Mouse (Mus musculus) stomach, embryonic 14.5 days (tissue): ENCODE measurements around the gene Sbds. TPM values are rescaled to one million over a fixed set of nuclear protein-coding genes. Genes with fewer than 3 reads are reported as not detected.

Experiments used
- ATAC-seq: fragments of 200-750 bp; cut with Nextera tagmentation; 2 replicates; pipeline ENCODE4 v1.8.0; 2017; ENCODE audit warnings: low read depth, moderate TSS enrichment; ENCODE audit not compliant: insufficient number of reproducible peaks, insufficient read depth, low FRiP score
- H3K27ac ChIP-seq: fragments of 300-500 bp; sonication (generic); 2 replicates; pipeline ENCODE4 v1.5.1; 2014; ENCODE audit warnings: mild to moderate bottlenecking, low read length, moderate library complexity, mixed read lengths
- H3K27me3 ChIP-seq: fragments of 300-500 bp; sonication (generic); 2 replicates; pipeline ENCODE4 v1.6.1; 2014; ENCODE audit warnings: low read length, control low read depth, mixed read lengths; ENCODE audit not compliant: control insufficient read depth, insufficient read depth
- H3K36me3 ChIP-seq: fragments of 300-500 bp; sonication (generic); 2 replicates; pipeline ENCODE4 v1.6.1; 2014; ENCODE audit warnings: mild to moderate bottlenecking, control low read depth, low read length, moderate library complexity, mixed read lengths; ENCODE audit not compliant: control insufficient read depth, insufficient read depth
- H3K4me1 ChIP-seq: fragments of 300-500 bp; sonication (generic); 2 replicates; pipeline ENCODE4 v1.6.1; 2014; ENCODE audit warnings: low read length, control low read depth, mixed read lengths; ENCODE audit not compliant: control insufficient read depth, insufficient read depth
- H3K4me2 ChIP-seq: fragments of 300-500 bp; sonication (generic); replicated peaks from 2 replicates; pipeline ENCODE4 v1.6.1; 2014; ENCODE audit warnings: low read depth, low read length, control low read depth
- H3K4me3 ChIP-seq: fragments of 300-500 bp; sonication (generic); 2 replicates; pipeline ENCODE4 v1.5.1; 2014; ENCODE audit warnings: low read depth, low read length, control low read depth
- H3K9ac ChIP-seq: fragments of 300-500 bp; sonication (generic); replicated peaks from 2 replicates; pipeline ENCODE4 v1.6.1; 2014; ENCODE audit warnings: low read depth, mild to moderate bottlenecking, control low read depth, low read length, moderate library complexity, mixed read lengths
- H3K9me3 ChIP-seq: fragments of 300-500 bp; sonication (generic); 2 replicates; pipeline ENCODE4 v1.6.1; 2016; ENCODE audit warnings: low read depth, low read length, control low read depth; ENCODE audit not compliant: control insufficient read depth
- WGBS: fragments of 180-500 bp; shearing (Covaris S2); extraction: QIAGEN DNeasy Blood & Tissue Kit; methylation state at CpG from one replicate; pipeline ENCODE4 v1.1.7; 2014; 5-methylcytosine and 5-hydroxymethylcytosine counted together
- polyA plus RNA-seq: library from polyadenylated mRNA; unstranded; fragments of >200 nt; fragmentation: Nextera tagmentation; extraction: Ambion mirVana; gene quantifications from 2 replicates; pipeline ENCODE4 v1.2.1, GENCODE M21; 2014

The Sbds gene
- polyA plus RNA-seq, 1 experiment from 2014 or later, result 55.0 TPM

GRCm38 (mm10) chr5:130290775-130291174 is 35.4 kb upstream of the Sbds start:
- Histone ChIP-seq H3K27ac (no peak overlapping the region), H3K4me1 (no peaks in the 10 kb centered on the region), H3K9ac (no peak overlapping the region), H3K9me3 (no peaks in the 10 kb centered on the region), H3K4me3 (no peak overlapping the region), H3K27me3 (no peaks in the 10 kb centered on the region), H3K4me2 (no peak overlapping the region), H3K36me3 (peaks cover 6% of the 10 kb centered on the region; the same call in 1 of the 2 replicates)
- ATAC-seq, result no peak
- 92% methylated on average over 12 of the region's 12 CpGs for WGBS

GRCm38 (mm10) chr5:130290242-130290641 is 34.9 kb upstream of the Sbds start:
- Histone ChIP-seq H3K4me2 (no peak overlapping the region), H3K9ac (no peak overlapping the region), H3K9me3 (no peaks in the 10 kb centered on the region), H3K4me1 (no peaks in the 10 kb centered on the region), H3K4me3 (no peak overlapping the region), H3K27ac (no peak overlapping the region), H3K27me3 (no peaks in the 10 kb centered on the region), H3K36me3 (peaks cover 6% of the 10 kb centered on the region; the same call in 1 of the 2 replicates)
- WGBS, result 97% methylated on average over 6 of the region's 6 CpGs
- ATAC-seq, result no peak

GRCm38 (mm10) chr5:130288106-130288505 is 32.8 kb upstream of the Sbds start:
- no peak overlapping the region for H3K27ac ChIP-seq
- 90% methylated on average over 7 of the region's 7 CpGs for WGBS
- peaks cover 4% of the 10 kb centered on the region; the same call in 1 of the 2 replicates for H3K9me3 ChIP-seq
- no peaks in the 10 kb centered on the region for H3K4me1 ChIP-seq
- H3K27me3 ChIP-seq, result no peaks in the 10 kb centered on the region
- no peak overlapping the region for H3K4me2 ChIP-seq
- no peak overlapping the region for H3K9ac ChIP-seq
- no peak overlapping the region for H3K4me3 ChIP-seq
- no peak for ATAC-seq
- peaks cover 8% of the 10 kb centered on the region; the same call in 1 of the 2 replicates for H3K36me3 ChIP-seq

GRCm38 (mm10) chr5:130283079-130283732 is 27.9 kb upstream of the Sbds start:
- ATAC-seq, result no peak
- Histone ChIP-seq H3K4me2 (no peak overlapping the region), H3K4me3 (no peak overlapping the region), H3K27ac (no peak overlapping the region), H3K27me3 (no peaks in the 10 kb centered on the region), H3K4me1 (no peaks in the 10 kb centered on the region), H3K9me3 (peaks cover 4% of the 10 kb centered on the region; the same call in 1 of the 2 replicates), H3K36me3 (peaks cover 19% of the 10 kb centered on the region), H3K9ac (no peak overlapping the region)
- 94% methylated on average over 9 of the region's 9 CpGs for WGBS

- peaks cover 26% of the 10 kb centered on the region for H3K36me3 ChIP-seq
- ATAC-seq, result no peak
- 82% methylated on average over 7 of the region's 7 CpGs for WGBS
Measured at GRCm38 (mm10) chr5:130278011-130278472, 22.7 kb upstream of the Sbds start.

GRCm38 (mm10) chr5:130275509-130275908 is 20.2 kb upstream of the Sbds start:
- Histone ChIP-seq H3K4me3 (no peak overlapping the region), H3K36me3 (peaks cover 17% of the 10 kb centered on the region), H3K27ac (no peak overlapping the region), H3K4me1 (no peaks in the 10 kb centered on the region), H3K4me2 (no peak overlapping the region), H3K9me3 (no peaks in the 10 kb centered on the region), H3K9ac (no peak overlapping the region), H3K27me3 (no peaks in the 10 kb centered on the region)
- no peak for ATAC-seq
- 55% methylated on average over 4 of the region's 4 CpGs for WGBS

More at GRCm38 (mm10) chr5:130278011-130278472, 22.7 kb upstream of the Sbds start:
- Histone ChIP-seq H3K4me3 (no peak overlapping the region), H3K27ac (no peak overlapping the region), H3K4me1 (no peaks in the 10 kb centered on the region), H3K9me3 (no peaks in the 10 kb centered on the region), H3K27me3 (no peaks in the 10 kb centered on the region), H3K9ac (no peak overlapping the region), H3K4me2 (no peak overlapping the region)

GRCm38 (mm10) chr5:130273046-130273445 is 17.7 kb upstream of the Sbds start:
- no peaks in the 10 kb centered on the region for H3K27me3 ChIP-seq
- ATAC-seq, result peak; percentile 53
- no peak overlapping the region for H3K4me3 ChIP-seq
- H3K9me3 ChIP-seq, result no peaks in the 10 kb centered on the region
- no peak overlapping the region for H3K27ac ChIP-seq
- no peaks in the 10 kb centered on the region for H3K4me1 ChIP-seq
- WGBS, result 73% methylated on average over 6 of the region's 6 CpGs
- H3K4me2 ChIP-seq, result no peak overlapping the region
- peaks cover 13% of the 10 kb centered on the region; the same call in 1 of the 2 replicates for H3K36me3 ChIP-seq
- H3K9ac ChIP-seq, result no peak overlapping the region

GRCm38 (mm10) chr5:130272344-130272743 is 17.0 kb upstream of the Sbds start:
- WGBS, result 91% methylated on average over 1 of the region's 1 CpGs
- Histone ChIP-seq H3K36me3 (peaks cover 12% of the 10 kb centered on the region; the same call in 1 of the 2 replicates), H3K4me2 (no peak overlapping the region), H3K27me3 (no peaks in the 10 kb centered on the region), H3K9me3 (no peaks in the 10 kb centered on the region), H3K4me1 (no peaks in the 10 kb centered on the region), H3K9ac (no peak overlapping the region), H3K4me3 (no peak overlapping the region), H3K27ac (no peak overlapping the region)
- no peak for ATAC-seq
